Mouse (Mus musculus): ENCODE data around the gene March9.

DNA sequence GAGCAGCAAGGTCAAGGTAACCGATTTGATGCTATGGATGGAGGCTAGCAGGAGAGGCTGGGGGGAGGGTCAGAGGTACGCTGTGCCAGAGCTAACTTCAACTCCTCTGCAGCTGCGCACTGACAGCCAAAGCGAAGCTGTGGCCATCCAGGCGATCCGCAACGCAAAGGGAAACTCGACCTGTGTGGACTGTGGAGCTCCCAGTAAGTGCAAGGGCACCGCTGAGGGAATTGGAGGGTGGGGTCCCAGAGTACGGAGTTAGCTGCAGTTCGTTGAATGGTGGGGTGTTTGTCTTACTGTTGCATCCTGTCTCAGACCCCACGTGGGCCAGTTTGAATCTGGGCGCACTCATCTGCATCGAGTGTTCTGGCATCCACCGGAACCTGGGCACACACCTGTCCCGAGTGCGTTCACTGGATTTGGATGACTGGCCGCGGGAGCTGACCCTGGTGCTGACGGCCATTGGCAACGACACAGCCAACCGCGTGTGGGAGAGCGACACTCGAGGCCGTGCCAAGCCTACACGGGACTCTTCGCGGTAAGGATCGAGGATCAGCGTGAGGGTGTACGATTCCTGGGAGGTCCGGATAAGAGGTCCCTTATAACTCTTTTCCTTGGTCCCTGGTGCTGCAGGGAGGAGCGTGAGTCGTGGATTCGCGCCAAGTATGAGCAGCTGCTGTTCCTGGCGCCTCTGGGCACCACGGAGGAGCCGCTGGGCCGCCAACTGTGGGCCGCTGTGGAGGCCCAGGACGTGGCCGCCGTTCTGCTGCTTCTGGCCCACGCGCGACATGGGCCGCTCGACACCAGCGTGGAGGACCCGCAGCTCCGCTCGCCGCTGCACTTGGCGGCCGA, 30.8 kb upstream of the March9 start:
- TF ChIP-seq CTCF (IDR thresholded peaks at IDR 0.05; ENCODE audit: low read depth) (no peak), EP300 (IDR thresholded peaks at IDR 0.05; ENCODE audit: low read depth) (no peak)
